Mouse (Mus musculus) olfactory bulb, adult 2 months (tissue): Measurements from ENCODE around the gene Atoh8.

Source experiments
- CTCF ChIP-seq: fragments of 200-500 bp; IDR thresholded peaks from 2 replicates; pipeline ENCODE4 v1.5.1; 2012; ENCODE audit warnings: low read depth, mild to moderate bottlenecking, low read length, moderate library complexity; ENCODE audit not compliant: insufficient read depth
- POLR2A ChIP-seq: fragments of 200-500 bp; IDR thresholded peaks from 2 replicates; pipeline ENCODE4 v1.6.1; 2012; ENCODE audit warnings: mild to moderate bottlenecking, low read depth, low read length, moderate library complexity; ENCODE audit not compliant: insufficient read depth

- TF ChIP-seq POLR2A: no peak
- peak; percentile 93 for TF ChIP-seq CTCF
Observed at GRCm38 (mm10) chr6:72185893-72186490, 49.4 kb downstream of the Atoh8 start.
